Mouse (Mus musculus): ENCODE data around the gene Mex3b.

GRCm38 (mm10) chr7:82868309-82869230 is 1.4 kb downstream of the Mex3b start:
- TF ChIP-seq CTCF (IDR thresholded peaks at IDR 0.05; ENCODE audit: control insufficient read depth, insufficient read depth, insufficient read length) (no peak), MAX (IDR thresholded peaks at IDR 0.05) (no peak)
